In genomic region chr9:41072786-41073185, GRCm38 (mm10) we compare ENCODE assay signal across 8 mouse cellular contexts.
DNase-seq lines count a peak whose midpoint lies in the region; ATAC-seq and TF ChIP-seq lines count a peak whose summit lies in the region.

No protein-coding gene starts in this region.

- 64% methylated on average over 6 of the region's 6 CpGs for WGBS in intestine, embryonic 15.5 days
- 61% methylated on average over 6 of the region's 6 CpGs for WGBS in intestine, postnatal 0 days
- WGBS in liver, embryonic 14.5 days (ENCODE audit: insufficient replicate concordance): 8% methylated on average over 6 of the region's 6 CpGs
- WGBS in midbrain, postnatal 0 days: 80% methylated on average over 6 of the region's 6 CpGs

- H3K4me2 ChIP-seq in intestine, embryonic 15.5 days (replicated peaks): no peak overlapping the region
- no peak overlapping the region for H3K4me2 ChIP-seq in intestine, postnatal 0 days (replicated peaks; ENCODE audit: low read depth)
- H3K4me2 ChIP-seq in liver, embryonic 14.5 days (ENCODE audit: low read depth): peak overlapping the region; percentile 71
- no peak overlapping the region for H3K4me2 ChIP-seq in midbrain, postnatal 0 days (ENCODE audit: low read depth, low read length, poor library complexity, severe bottlenecking)

- H3K9me3 ChIP-seq in intestine, embryonic 15.5 days: no peaks in the 10 kb centered on the region
- no peaks in the 10 kb centered on the region for H3K9me3 ChIP-seq in intestine, postnatal 0 days (ENCODE audit: control insufficient read depth)
- no peaks in the 10 kb centered on the region for H3K9me3 ChIP-seq in liver, embryonic 14.5 days (ENCODE audit: control insufficient read depth, low read length)
- no peaks in the 10 kb centered on the region for H3K9me3 ChIP-seq in midbrain, postnatal 0 days (ENCODE audit: low read length)

- H3K4me1 ChIP-seq in intestine, embryonic 15.5 days (replicated peaks): 0 out of 2 replicates have a peak, but pooled peaks cover 2% of the 10 kb centered on the region
- H3K4me1 ChIP-seq in intestine, postnatal 0 days (replicated peaks; ENCODE audit: control insufficient read depth, insufficient read depth, low read length): no peaks in the 10 kb centered on the region
- H3K4me1 ChIP-seq in liver, embryonic 14.5 days (replicated peaks; ENCODE audit: control insufficient read depth in 2 of 2, insufficient read depth in 2 of 2, low read length in 1 of 2): peaks cover 36 to 61% of the 10 kb centered on the region in 2 experiments
- H3K4me1 ChIP-seq in midbrain, postnatal 0 days (ENCODE audit: insufficient read depth, low read length): 0 out of 2 replicates have a peak, but pooled peaks cover 5% of the 10 kb centered on the region

- H3K4me3 ChIP-seq in intestine, embryonic 15.5 days (replicated peaks): no peak overlapping the region
- no peak overlapping the region for H3K4me3 ChIP-seq in intestine, postnatal 0 days (ENCODE audit: low read depth, low read length)
- H3K4me3 ChIP-seq in liver, embryonic 14.5 days (ENCODE audit: insufficient read depth in 1 of 2, low read depth in 2 of 2, low read length in 2 of 2): peak overlapping the region; percentile 37 to 61; a peak in 2 of 4 replicates
- no peak overlapping the region for H3K4me3 ChIP-seq in midbrain, postnatal 0 days (ENCODE audit: low read depth, low read length)

- H3K36me3 ChIP-seq in intestine, embryonic 15.5 days: no peaks in the 10 kb centered on the region
- H3K36me3 ChIP-seq in intestine, postnatal 0 days (ENCODE audit: control insufficient read depth, insufficient read depth): no peaks in the 10 kb centered on the region
- no peaks in the 10 kb centered on the region for H3K36me3 ChIP-seq in liver, embryonic 14.5 days (replicated peaks; ENCODE audit: control insufficient read depth, insufficient read depth, low read depth)
- no peaks in the 10 kb centered on the region for H3K36me3 ChIP-seq in splenic B cell, adult 2 months (ENCODE audit: control insufficient read depth, insufficient read depth, low read length, poor library complexity, severe bottlenecking)
- H3K36me3 ChIP-seq in midbrain, postnatal 0 days (ENCODE audit: insufficient read depth, low read length): no peaks in the 10 kb centered on the region

- H3K9ac ChIP-seq in intestine, embryonic 15.5 days: no peak overlapping the region
- no peak overlapping the region for H3K9ac ChIP-seq in intestine, postnatal 0 days (ENCODE audit: low read depth, low read length)
- peak overlapping the region; percentile 0 for H3K9ac ChIP-seq in liver, embryonic 14.5 days (replicated peaks)
- no peak overlapping the region for H3K9ac ChIP-seq in midbrain, postnatal 0 days (replicated peaks; ENCODE audit: low read length, poor library complexity, severe bottlenecking)

- H3K27ac ChIP-seq in intestine, embryonic 15.5 days: no peak overlapping the region
- no peak overlapping the region for H3K27ac ChIP-seq in intestine, postnatal 0 days (ENCODE audit: low read depth, low read length)
- peak overlapping the region; percentile 9 for H3K27ac ChIP-seq in liver, embryonic 14.5 days
- H3K27ac ChIP-seq in midbrain, postnatal 0 days (ENCODE audit: low read depth, low read length): no peak overlapping the region

- peak; percentile 38 for DNase-seq in T-cell, adult 2 months (ENCODE audit: low spot score)
- DNase-seq in liver, embryonic 14.5 days (ENCODE audit: low read depth in 3 of 3, low spot score in 3 of 3): peak; percentile 60 to 72 (median 67)
- peak; percentile 82 for DNase-seq in splenic B cell, adult 2 months (ENCODE audit: low read depth, low spot score)
- no peak for DNase-seq in MN1 (ENCODE audit: low spot score)
- DNase-seq in layer of hippocampus, postnatal 36 days: no peak
- DNase-seq in midbrain, postnatal 0 days (ENCODE audit: low spot score): no peak

- peak; percentile 61; the same call in 1 of the 2 replicates for TF ChIP-seq EP300 in liver, embryonic 14.5 days (IDR thresholded peaks at IDR 0.05; ENCODE audit: low read depth)

- H3K27me3 ChIP-seq in intestine, embryonic 15.5 days (replicated peaks): no peaks in the 10 kb centered on the region
- H3K27me3 ChIP-seq in intestine, postnatal 0 days (replicated peaks; ENCODE audit: control insufficient read depth, insufficient read depth, low read length): no peaks in the 10 kb centered on the region
- H3K27me3 ChIP-seq in liver, embryonic 14.5 days (ENCODE audit: control insufficient read depth, insufficient read depth, low read length): no peaks in the 10 kb centered on the region
- no peaks in the 10 kb centered on the region for H3K27me3 ChIP-seq in splenic B cell, adult 2 months (ENCODE audit: control insufficient read depth, insufficient read depth, low read length, poor library complexity, severe bottlenecking)
- no peaks in the 10 kb centered on the region for H3K27me3 ChIP-seq in midbrain, postnatal 0 days (ENCODE audit: insufficient read depth, low read length)

- TF ChIP-seq CTCF in intestine, postnatal 0 days (IDR thresholded peaks at IDR 0.05; ENCODE audit: low read depth): no peak
- TF ChIP-seq CTCF in liver, embryonic 14.5 days (IDR thresholded peaks at IDR 0.05; ENCODE audit: low read depth): no peak
- no peak for TF ChIP-seq CTCF in midbrain, postnatal 0 days (IDR thresholded peaks at IDR 0.05)

- ATAC-seq in intestine, embryonic 15.5 days: 0 out of 2 replicates have a peak, but pooled peaks have one; percentile 36
- ATAC-seq in intestine, postnatal 0 days: no peak
- peak; percentile 71 for ATAC-seq in liver, embryonic 14.5 days (ENCODE audit: insufficient read depth)
- ATAC-seq in midbrain, postnatal 0 days (ENCODE audit: low FRiP score): no peak

Comparison
In these comparisons a context has a peak if more than half of its experiments do, and no peak if none do; other contexts are left out.
1. ATAC-seq: peak in intestine, embryonic 15.5 days (single experiment) and liver, embryonic 14.5 days (single experiment); none in intestine, postnatal 0 days (single experiment) and midbrain, postnatal 0 days (single experiment).
2. H3K4me3 ChIP-seq: peak in liver, embryonic 14.5 days (2 of 2); none in intestine, embryonic 15.5 days (single experiment), intestine, postnatal 0 days (single experiment) and midbrain, postnatal 0 days (single experiment).
3. DNase-seq: peak in T-cell, adult 2 months (single experiment), liver, embryonic 14.5 days (3 of 3) and splenic B cell, adult 2 months (single experiment); none in MN1 (single experiment), layer of hippocampus, postnatal 36 days (0 of 2) and midbrain, postnatal 0 days (single experiment).